Mouse (Mus musculus) E14TG2a.4 (cell line): ENCODE data around the gene Msmp.

Experiments
- CTCF ChIP-seq: conservative IDR thresholded peaks from 2 replicates; pipeline ENCODE4 v1.5.1; 2014; ENCODE audit warnings: low read length
- NANOG ChIP-seq: IDR thresholded peaks from 2 replicates; pipeline ENCODE4 v1.6.1; 2014; ENCODE audit warnings: borderline replicate concordance, low read length, mixed read lengths
- POU5F1 ChIP-seq: IDR thresholded peaks from 2 replicates; pipeline ENCODE4 v1.6.1; 2014; ENCODE audit warnings: low read length, borderline replicate concordance

DNA sequence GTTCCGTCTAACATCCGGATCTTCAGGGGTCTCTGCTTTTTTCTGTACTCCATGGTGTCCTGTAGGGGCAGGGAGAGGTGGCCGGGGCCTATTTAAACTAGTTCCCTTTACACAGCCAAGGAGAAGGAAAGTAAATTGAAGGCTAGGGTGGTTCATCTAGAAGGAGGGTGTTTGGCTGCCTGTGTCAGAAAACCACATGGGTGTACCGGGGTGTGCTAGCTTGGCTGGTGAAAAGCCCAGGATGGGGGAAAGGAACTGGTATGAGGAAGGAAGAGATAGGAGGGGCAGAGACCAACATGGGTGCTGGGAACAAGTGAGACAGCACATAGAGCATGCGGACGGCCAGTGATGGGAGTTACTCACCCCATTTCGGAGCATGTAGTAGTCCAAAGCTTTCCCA lies 28.4 kb downstream of the Msmp start:
- TF ChIP-seq POU5F1 (no peak), CTCF (no peak), NANOG (no peak)
